Mouse (Mus musculus) retina, postnatal 7 days (tissue): ENCODE data around the gene Polr2f.

Experiments
- DNase-seq: peaks from one replicate; pipeline ENCODE4 v3.0.0-alpha.2; 2012; ENCODE audit warnings: low read depth, low spot score

The Polr2f gene

DNA sequence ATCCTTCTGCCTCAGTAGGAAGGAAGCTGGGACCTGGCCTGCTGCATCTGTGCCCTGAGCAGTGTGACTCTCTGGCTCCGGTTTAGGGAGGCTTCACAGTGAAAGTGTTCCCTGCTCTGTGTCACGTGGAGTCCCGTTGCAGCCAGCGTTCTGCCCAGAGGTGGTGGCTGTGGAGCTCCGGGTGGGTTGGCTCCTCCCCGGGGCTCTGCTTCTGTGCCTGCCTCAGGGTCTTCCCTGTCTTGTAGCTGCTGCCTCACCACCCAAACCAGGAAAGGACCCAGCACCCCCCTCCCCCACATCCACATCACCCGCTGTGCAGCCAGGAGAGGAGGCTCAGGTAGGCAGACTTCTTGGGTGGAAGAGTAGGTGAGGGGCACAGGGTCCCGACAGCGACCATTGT is 21.3 kb upstream of the Polr2f start:
- DNase-seq, result no peak

GRCm38 (mm10) chr15:79122119-79122518 is 18.7 kb upstream of the Polr2f start:
- no peak for DNase-seq

DNA sequence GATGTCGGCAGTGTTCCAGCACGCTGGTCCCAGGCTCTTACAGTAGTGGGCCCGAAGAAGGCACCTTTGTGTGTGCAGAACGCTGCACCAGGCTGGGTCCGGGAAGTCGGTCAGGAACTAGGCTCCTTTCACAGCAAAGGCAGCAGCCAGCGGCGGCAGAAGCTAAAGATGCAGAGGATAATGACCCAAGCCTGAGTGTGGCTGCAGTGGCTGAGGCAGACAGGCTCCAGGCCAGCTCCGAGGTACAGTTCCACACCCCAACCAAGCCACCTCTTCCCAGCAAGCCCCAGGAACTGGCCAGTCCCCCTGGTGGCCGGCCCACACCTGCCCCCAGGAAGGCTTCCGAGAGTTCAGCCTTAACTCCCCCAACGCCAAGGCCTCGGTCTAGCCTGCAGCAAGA is 18.3 kb upstream of the Polr2f start:
- DNase-seq, result no peak

- DNase-seq, result no peak
Observed at GRCm38 (mm10) chr15:79123751-79124150, 17.1 kb upstream of the Polr2f start.

GRCm38 (mm10) chr15:79124331-79124875 is 16.4 kb upstream of the Polr2f start:
- DNase-seq, result no peak

DNA sequence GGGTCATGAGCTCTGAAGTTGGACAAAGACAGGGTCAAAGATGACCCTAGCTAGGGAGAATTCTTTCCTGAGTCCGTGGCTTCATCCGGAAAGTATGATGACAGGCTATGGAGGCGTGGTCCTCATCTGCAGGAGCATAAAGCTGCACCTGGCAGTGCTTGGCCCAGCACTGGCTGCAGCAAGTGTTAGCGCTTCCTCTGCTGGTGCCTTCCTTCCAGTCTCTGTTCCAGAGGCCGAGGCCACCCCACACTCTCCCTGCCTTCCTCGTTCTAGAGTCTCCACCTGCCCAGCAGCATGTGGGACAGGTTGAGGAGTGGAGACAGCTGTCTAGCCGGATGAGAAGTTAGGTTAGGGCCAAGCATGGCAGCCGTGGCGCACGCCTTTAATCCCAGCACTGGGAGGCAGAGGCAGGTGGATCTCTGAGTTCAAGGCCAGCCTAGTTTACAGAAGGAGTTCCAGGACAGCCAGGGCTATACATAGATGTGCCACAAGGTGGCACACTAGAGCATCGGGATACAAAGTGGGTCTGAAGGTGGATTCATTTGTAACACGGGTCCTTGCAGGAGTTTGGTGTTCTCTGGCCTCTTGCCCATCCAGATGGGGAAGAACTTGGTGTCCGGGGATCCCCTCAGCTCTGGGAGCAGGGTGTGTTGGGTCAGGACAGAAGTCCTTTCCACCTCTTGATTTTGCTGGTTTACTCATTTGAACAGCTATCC is 14.4 kb upstream of the Polr2f start:
- no peak for DNase-seq

GRCm38 (mm10) chr15:79127101-79127500 is 13.7 kb upstream of the Polr2f start:
- no peak for DNase-seq

GRCm38 (mm10) chr15:79128208-79128607 is 12.6 kb upstream of the Polr2f start:
- DNase-seq, result no peak

- no peak for DNase-seq
Observed at GRCm38 (mm10) chr15:79129311-79129710, 11.5 kb upstream of the Polr2f start.

- DNase-seq, result no peak
Observed at GRCm38 (mm10) chr15:79130782-79131181, 10.0 kb upstream of the Polr2f start.

GRCm38 (mm10) chr15:79131442-79131841 is 9.4 kb upstream of the Polr2f start:
- DNase-seq, result no peak

- DNase-seq, result no peak
Observed at GRCm38 (mm10) chr15:79133191-79133661, 7.6 kb upstream of the Polr2f start.

GRCm38 (mm10) chr15:79134496-79135270 is 6.1 kb upstream of the Polr2f start:
- no peak for DNase-seq

GRCm38 (mm10) chr15:79135332-79135731 is 5.5 kb upstream of the Polr2f start:
- no peak for DNase-seq

- no peak for DNase-seq
Observed at GRCm38 (mm10) chr15:79135783-79136575, 4.8 kb upstream of the Polr2f start.

DNA sequence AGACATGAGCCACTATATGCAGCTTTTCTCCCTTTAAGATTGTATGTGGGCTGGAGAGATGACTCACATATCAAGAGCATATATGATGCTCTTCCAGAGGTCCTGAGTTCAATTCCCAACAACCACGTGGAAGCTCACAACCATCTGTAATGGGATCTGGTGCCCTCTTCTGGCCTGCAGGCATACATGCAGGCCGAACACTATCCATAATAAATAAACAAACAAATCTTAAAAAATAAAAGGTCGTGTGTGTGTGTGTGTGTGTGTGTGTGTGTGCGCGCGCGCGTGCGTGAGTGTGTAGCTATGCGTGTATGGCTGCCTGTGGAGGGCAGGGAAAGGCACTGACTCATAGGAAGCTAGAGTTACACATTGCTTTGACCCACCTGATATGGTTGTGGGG is 1.2 kb upstream of the Polr2f start:
- no peak for DNase-seq

DNA sequence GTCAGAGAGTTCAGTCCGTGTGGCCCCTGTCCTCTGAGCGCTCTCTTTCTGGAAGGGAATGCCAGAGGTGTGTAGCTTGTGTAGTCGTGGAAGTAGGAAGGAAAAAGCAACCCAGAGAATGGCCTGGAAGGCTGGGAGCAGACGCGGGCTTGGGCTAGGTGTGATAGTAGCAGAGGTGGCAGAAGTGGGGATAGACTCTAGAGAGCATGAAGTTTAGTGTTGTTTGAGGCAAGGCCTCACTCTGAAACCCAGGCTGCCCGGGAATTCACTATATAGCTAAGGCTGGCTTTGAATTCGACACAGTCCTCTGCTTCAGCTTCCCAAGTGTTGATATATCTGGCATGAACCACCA is 733 bp downstream of the Polr2f start:
- no peak for DNase-seq

GRCm38 (mm10) chr15:79143316-79143715 is 2.5 kb downstream of the Polr2f start:
- no peak for DNase-seq

DNA sequence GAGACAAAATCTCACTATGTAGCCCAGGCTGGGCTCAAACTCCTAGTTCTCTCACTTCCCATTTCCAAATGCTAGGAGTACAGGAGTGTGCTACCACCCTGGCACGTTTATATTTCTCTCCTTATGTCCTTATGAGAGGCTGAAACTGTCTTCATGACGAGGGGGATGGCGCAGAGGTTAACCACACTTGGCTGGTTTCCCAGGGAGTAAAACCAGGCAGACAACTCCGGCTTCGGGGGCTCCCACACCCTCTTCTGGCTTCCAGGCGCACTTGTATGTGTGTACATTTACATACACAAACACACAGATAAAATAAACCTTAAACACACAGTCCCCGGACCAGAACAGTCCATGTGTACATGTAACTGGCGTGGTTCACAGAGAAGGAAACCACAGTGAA is 3.2 kb downstream of the Polr2f start:
- DNase-seq, result no peak

GRCm38 (mm10) chr15:79145522-79145921 is 4.7 kb downstream of the Polr2f start:
- no peak for DNase-seq

GRCm38 (mm10) chr15:79148533-79148932 is 7.7 kb downstream of the Polr2f start:
- DNase-seq, result peak; percentile 83

DNA sequence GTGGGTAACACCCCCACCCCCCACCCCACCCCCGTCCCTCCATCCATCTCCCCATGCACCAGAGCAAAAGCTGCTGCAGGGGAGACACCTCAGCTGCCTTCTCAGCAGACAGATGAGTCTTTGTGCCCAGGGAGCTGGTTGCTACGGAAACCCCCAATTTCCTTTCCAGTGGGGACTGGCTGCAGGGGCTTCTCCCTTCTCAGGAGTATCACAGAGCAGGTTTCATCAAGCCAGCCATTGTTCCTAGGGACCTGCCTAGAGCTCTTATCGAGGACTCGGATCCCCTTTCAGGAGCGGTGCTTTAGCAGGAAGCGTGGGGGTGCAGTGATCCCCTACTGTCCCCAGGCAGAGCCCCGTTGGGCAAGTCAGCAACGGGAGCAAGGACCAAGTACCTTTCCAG is 11.1 kb downstream of the Polr2f start:
- no peak for DNase-seq
